Mouse (Mus musculus): ENCODE results near the gene Rad54l.

Gene Rad54l

GRCm38 (mm10) chr4:116070116-116070515 lies 53.4 kb downstream of the Rad54l start:
- no peak for DNase-seq

- no peak for DNase-seq
These were observed 59.6 kb downstream of the Rad54l start for GRCm38 (mm10) chr4:116063855-116064254.

DNA sequence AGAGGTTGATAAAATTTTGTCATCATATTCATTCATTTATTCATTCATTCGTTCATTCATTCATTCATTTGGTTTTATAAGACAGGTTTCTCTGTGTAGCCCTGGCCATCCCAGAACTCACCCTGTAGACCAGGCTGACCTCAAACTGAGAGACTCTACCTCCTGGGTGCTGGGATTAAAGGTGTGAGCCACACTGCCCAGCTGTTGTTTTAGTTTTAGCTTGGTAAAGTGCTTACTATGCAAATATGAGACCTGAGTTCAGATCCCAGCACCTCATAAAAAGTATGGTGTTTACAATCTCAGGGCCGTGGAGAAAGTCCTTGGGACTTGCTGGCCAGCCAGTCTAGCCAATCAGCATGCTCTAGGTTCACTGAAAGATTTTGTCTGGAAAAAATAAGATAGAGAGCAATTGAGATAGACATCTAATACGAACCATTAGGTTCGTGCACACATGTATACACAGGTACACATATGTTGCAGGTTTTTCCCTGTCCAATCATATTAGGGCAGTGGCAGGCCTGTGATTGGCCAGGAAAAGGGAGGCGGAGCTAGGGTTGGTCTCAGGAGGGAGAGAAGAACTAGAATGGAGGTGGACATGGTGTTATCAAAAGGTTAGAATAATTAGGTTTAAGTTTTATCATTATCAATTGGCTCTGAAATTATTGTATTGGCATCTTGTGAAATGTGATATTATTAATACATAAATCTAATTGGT lies 64.3 kb downstream of the Rad54l start:
- DNase-seq, result no peak

GRCm38 (mm10) chr4:116057559-116057958 lies 65.9 kb downstream of the Rad54l start:
- DNase-seq, result no peak

GRCm38 (mm10) chr4:116053399-116053961 lies 70.0 kb downstream of the Rad54l start, which contains the start of gene Nsun4:
Gene Nsun4, minus strand, starts transcription at chr4:116053876.
- DNase-seq, result peak; percentile 92

- DNase-seq, result peak; percentile 71
These were observed 70.8 kb downstream of the Rad54l start for GRCm38 (mm10) chr4:116052526-116053293.

DNA sequence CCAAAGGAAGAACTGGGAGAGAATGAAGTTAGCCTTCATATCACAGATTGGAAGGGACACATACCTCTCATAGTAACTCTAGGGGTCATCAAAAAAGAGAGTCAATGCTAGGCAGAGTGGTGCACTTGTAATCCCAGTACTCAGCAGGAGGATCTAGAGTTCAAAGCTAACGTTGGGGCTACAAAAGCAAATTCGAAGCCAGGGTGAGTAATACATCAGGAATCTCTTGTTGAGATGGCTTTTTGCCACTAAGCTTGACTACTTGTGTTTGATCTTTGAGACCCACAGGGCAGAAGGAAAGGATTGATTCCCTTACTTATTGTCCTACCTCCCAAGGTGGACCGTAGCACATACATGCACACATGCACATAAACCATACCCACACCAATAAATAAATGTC lies 74.3 kb downstream of the Rad54l start:
- DNase-seq, result no peak

- no peak for DNase-seq
These were observed 75.2 kb downstream of the Rad54l start for GRCm38 (mm10) chr4:116048130-116048920.

DNA sequence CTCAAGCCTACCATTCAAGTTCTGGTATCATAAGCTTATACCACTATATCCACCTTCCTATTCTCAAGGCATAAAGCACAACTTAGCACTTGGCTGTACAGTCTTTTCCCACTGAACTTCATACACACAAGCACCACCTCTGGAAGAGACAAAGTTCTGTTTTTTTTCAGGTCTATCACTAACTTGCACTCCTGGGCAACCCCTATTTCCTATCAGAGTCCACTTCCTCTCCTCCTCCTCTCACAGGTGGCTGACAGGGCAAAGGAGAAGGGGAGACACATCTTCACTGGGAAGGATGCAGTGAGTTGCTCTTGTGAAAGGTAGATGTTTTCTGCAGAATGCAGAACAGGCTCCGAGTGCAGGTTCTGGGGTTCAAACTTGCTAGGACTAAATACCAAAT lies 75.8 kb downstream of the Rad54l start:
- no peak for DNase-seq

- DNase-seq, result no peak
These were observed 76.9 kb downstream of the Rad54l start for GRCm38 (mm10) chr4:116046604-116047003.

Data from retina, postnatal 1 day (tissue).